ENCODE assay signal across 8 mouse cellular contexts in the genomic region with DNA sequence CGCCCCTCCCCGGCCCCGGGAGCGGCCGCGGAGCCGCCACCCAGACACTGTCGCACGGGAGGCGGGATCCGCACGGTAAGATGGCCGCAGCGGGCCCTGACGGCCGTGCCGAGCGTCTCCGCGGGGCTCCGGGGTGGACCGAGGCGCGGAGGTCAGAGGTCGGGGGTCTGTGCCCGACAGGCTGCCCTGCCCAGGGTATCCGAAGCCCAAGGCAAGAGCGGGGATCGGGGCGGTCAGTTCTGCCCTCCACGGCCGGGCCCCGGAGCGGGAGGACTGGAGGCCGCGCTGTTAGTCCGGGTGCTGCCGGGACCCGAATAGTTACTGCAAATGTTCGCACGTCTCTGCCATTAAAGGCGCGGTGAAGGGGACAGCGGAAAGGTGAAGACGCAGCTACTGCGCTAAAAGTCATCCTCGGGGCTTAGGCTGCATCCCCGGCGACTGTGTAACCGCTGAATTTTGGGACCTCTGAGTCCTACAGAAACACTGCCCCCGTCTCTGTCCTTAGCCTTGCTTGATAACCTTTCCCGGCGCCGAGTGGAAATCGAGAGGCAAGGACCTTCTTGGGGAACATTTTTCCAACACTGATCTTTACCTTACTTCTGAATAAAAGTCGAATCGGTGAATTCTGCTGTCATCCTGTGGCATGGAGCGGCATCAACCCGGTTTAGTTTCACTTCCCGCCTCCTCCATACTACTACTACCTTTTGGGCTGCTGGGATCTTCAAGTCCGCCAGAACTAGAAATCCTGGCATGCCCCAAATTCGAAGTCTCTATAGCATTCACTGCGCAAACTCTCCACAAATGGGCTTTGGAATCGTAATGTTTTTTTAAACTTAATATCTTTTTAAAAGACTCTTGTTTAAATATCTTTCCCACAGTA. TPM values are rescaled to one million over a fixed set of nuclear protein-coding genes. Genes with fewer than 3 reads are reported as not detected.
DNase-seq lines count a peak whose midpoint lies in the region; ATAC-seq and TF ChIP-seq lines count a peak whose summit lies in the region.

No protein-coding gene starts in this region.

- H3K27ac ChIP-seq in heart, adult 2 months: peak overlapping the region; percentile 95
- H3K27ac ChIP-seq in embryonic facial prominence, embryonic 13.5 days: peak overlapping the region; percentile 85
- H3K27ac ChIP-seq in limb, embryonic 10.5 days: peak overlapping the region; percentile 96
- H3K27ac ChIP-seq in neural tube, embryonic 15.5 days (replicated peaks): peak overlapping the region; percentile 82

- H3K4me2 ChIP-seq in embryonic facial prominence, embryonic 13.5 days: peak overlapping the region; percentile 76
- H3K4me2 ChIP-seq in neural tube, embryonic 15.5 days: peak overlapping the region; percentile 76

- TF ChIP-seq EP300 in heart, adult 2 months (IDR thresholded peaks at IDR 0.05; ENCODE audit: insufficient read depth, low read depth, low read length): no peak

- WGBS in heart, adult 2 months: 2% methylated on average over 64 of the region's 64 CpGs
- WGBS in embryonic facial prominence, embryonic 13.5 days: 2% methylated on average over 63 of the region's 64 CpGs
- 2% methylated on average over 64 of the region's 64 CpGs for WGBS in limb, embryonic 10.5 days
- 2% methylated on average over 61 of the region's 64 CpGs for WGBS in neural tube, embryonic 15.5 days

- 0 out of 2 replicates have a peak, but pooled peaks have one; percentile 10 for ATAC-seq in embryonic facial prominence, embryonic 13.5 days (ENCODE audit: insufficient number of reproducible peaks, insufficient read depth, low FRiP score, low TSS enrichment, low read depth)
- ATAC-seq in neural tube, embryonic 15.5 days (ENCODE audit: low FRiP score): no peak; the same call in 1 of the 2 replicates

- DNase-seq in heart, adult 2 months: no peak
- no peak for DNase-seq in heart, postnatal 14 days
- peak; percentile 45 for DNase-seq in CD4-positive helper T cell, adult 2 months (ENCODE audit: low read depth, low spot score)
- no peak for DNase-seq in limb, embryonic 10.5 days (ENCODE audit: low spot score)
- DNase-seq in cerebellum, postnatal 36 days: no peak
- DNase-seq in left cerebral cortex, postnatal 25 days (ENCODE audit: low spot score in 2 of 2): no peak

- peak overlapping the region; percentile 89 for H3K4me3 ChIP-seq in heart, adult 2 months
- peak overlapping the region; percentile 96 for H3K4me3 ChIP-seq in embryonic facial prominence, embryonic 13.5 days
- peak overlapping the region; percentile 96 for H3K4me3 ChIP-seq in limb, embryonic 10.5 days
- H3K4me3 ChIP-seq in neural tube, embryonic 15.5 days (replicated peaks): peak overlapping the region; percentile 96

- TF ChIP-seq CTCF in heart, adult 2 months (IDR thresholded peaks at IDR 0.05): 0 out of 2 replicates have a peak, but pooled peaks have one; percentile 4

- H3K9me3 ChIP-seq in embryonic facial prominence, embryonic 13.5 days: no peaks in the 10 kb centered on the region
- H3K9me3 ChIP-seq in limb, embryonic 10.5 days (replicated peaks): no peaks in the 10 kb centered on the region
- no peaks in the 10 kb centered on the region for H3K9me3 ChIP-seq in neural tube, embryonic 15.5 days (replicated peaks)

- peaks cover 12% of the 10 kb centered on the region for H3K79me2 ChIP-seq in heart, adult 2 months (replicated peaks; ENCODE audit: control insufficient read depth, insufficient read depth, low read length)

- no peaks in the 10 kb centered on the region for H3K27me3 ChIP-seq in heart, adult 2 months (ENCODE audit: control insufficient read depth, insufficient read depth, low read length)
- no peaks in the 10 kb centered on the region for H3K27me3 ChIP-seq in embryonic facial prominence, embryonic 13.5 days
- H3K27me3 ChIP-seq in limb, embryonic 10.5 days (ENCODE audit: low read depth, poor library complexity, severe bottlenecking): no peaks in the 10 kb centered on the region
- no peaks in the 10 kb centered on the region for H3K27me3 ChIP-seq in neural tube, embryonic 15.5 days (replicated peaks)

- no peak for TF ChIP-seq POLR2A in heart, adult 2 months (IDR thresholded peaks at IDR 0.05; ENCODE audit: insufficient read depth, low read depth, low read length)

- H3K9ac ChIP-seq in heart, adult 2 months (ENCODE audit: low read depth, low read length): peak overlapping the region; percentile 90
- peak overlapping the region; percentile 100 for H3K9ac ChIP-seq in embryonic facial prominence, embryonic 13.5 days
- peak overlapping the region; percentile 97 for H3K9ac ChIP-seq in neural tube, embryonic 15.5 days (replicated peaks)

- peaks cover 18% of the 10 kb centered on the region for H3K36me3 ChIP-seq in heart, adult 2 months (ENCODE audit: control insufficient read depth, insufficient read depth, low read length)
- H3K36me3 ChIP-seq in embryonic facial prominence, embryonic 13.5 days: peaks cover 19% of the 10 kb centered on the region
- H3K36me3 ChIP-seq in limb, embryonic 10.5 days: peaks cover 48% of the 10 kb centered on the region
- H3K36me3 ChIP-seq in neural tube, embryonic 15.5 days: peaks cover 10% of the 10 kb centered on the region

- peaks cover 9% of the 10 kb centered on the region for H3K4me1 ChIP-seq in heart, adult 2 months (ENCODE audit: control insufficient read depth, insufficient read depth, low read length)
- H3K4me1 ChIP-seq in embryonic facial prominence, embryonic 13.5 days: peaks cover 17% of the 10 kb centered on the region
- H3K4me1 ChIP-seq in limb, embryonic 10.5 days: peaks cover 20% of the 10 kb centered on the region
- H3K4me1 ChIP-seq in neural tube, embryonic 15.5 days: peaks cover 42% of the 10 kb centered on the region

- intact Hi-C loops in heart, adult 2 months (cut with DNase I): loop anchor here (5.0 kb wide), 1 partner anchor 33 kb away; no protein-coding TSS in a partner anchor
- intact Hi-C loops in heart, postnatal 14 days (cut with DNase I): loop anchor here (2.0 kb wide), 1 partner anchor 32 kb away; no protein-coding TSS in a partner anchor
- intact Hi-C loops in left cerebral cortex, postnatal 25 days (cut with DNase I): loop anchor here (1.0 to 5.0 kb wide), 3 partner anchors 8 to 538 kb away; partner anchors contain the start of gene Adrm1

RNA-seq across cellular contexts. Expression of gene Gid8, which starts 0.6 kb away (rescaled TPM):
- total RNA-seq in heart, adult 2 months (2021): 10 to 100 TPM; 59.3 to 61.3 TPM
- 38.9 and 70.7 TPM in 2 replicates for polyA plus RNA-seq in heart, adult 2 months (2012; rRNA removed)
- 10 to 100 TPM; 64.7 to 69.6 TPM for total RNA-seq in heart, postnatal 14 days (2021)
- polyA plus RNA-seq in embryonic facial prominence, embryonic 13.5 days (2015; fragmentation: Nextera tagmentation; extraction: Ambion mirVana): 62.8 and 66.5 TPM in 2 replicates
- 44.8 and 53.4 TPM in 2 replicates for polyA plus RNA-seq in limb, embryonic 10.5 days (2016; fragmentation: Nextera tagmentation; extraction: Ambion mirVana)
- polyA plus RNA-seq in neural tube, embryonic 15.5 days (2015; fragmentation: Nextera tagmentation; extraction: Ambion mirVana): 54.9 and 57.5 TPM in 2 replicates
- 10 to 100 TPM; 62.4 to 64.9 TPM for total RNA-seq in left cerebral cortex, postnatal 25 days (2021)

RNA-seq across cellular contexts. Expression of gene Dido1, which starts 0.7 kb away (rescaled TPM):
- 10 to 100 TPM; 30.7 to 30.8 TPM for total RNA-seq in heart, adult 2 months (2021)
- polyA plus RNA-seq in heart, adult 2 months (2012; rRNA removed): 8.6 and 13.8 TPM in 2 replicates
- 10 to 100 TPM; 39.0 to 39.7 TPM for total RNA-seq in heart, postnatal 14 days (2021)
- 36.3 and 36.5 TPM in 2 replicates for polyA plus RNA-seq in embryonic facial prominence, embryonic 13.5 days (2015; fragmentation: Nextera tagmentation; extraction: Ambion mirVana)
- polyA plus RNA-seq in limb, embryonic 10.5 days (2016; fragmentation: Nextera tagmentation; extraction: Ambion mirVana): 33.7 and 40.0 TPM in 2 replicates
- 21.4 and 23.1 TPM in 2 replicates for polyA plus RNA-seq in neural tube, embryonic 15.5 days (2015; fragmentation: Nextera tagmentation; extraction: Ambion mirVana)
- total RNA-seq in left cerebral cortex, postnatal 25 days (2021): 10 to 100 TPM; 54.3 to 55.6 TPM

RNA-seq across cellular contexts. Expression of gene Slc17a9, which starts 14.5 kb away (rescaled TPM):
- under 1 TPM; 0.42 to 0.43 TPM for total RNA-seq in heart, adult 2 months (2021)
- 2.4 and 2.6 TPM in 2 replicates for polyA plus RNA-seq in heart, adult 2 months (2012; rRNA removed)
- under 1 TPM; 0.34 to 0.57 TPM for total RNA-seq in heart, postnatal 14 days (2021)
- 0.70 and 1.4 TPM in 2 replicates for polyA plus RNA-seq in embryonic facial prominence, embryonic 13.5 days (2015; fragmentation: Nextera tagmentation; extraction: Ambion mirVana)
- 0.38 and 0.73 TPM in 2 replicates for polyA plus RNA-seq in limb, embryonic 10.5 days (2016; fragmentation: Nextera tagmentation; extraction: Ambion mirVana)
- 0.31 and 1.4 TPM in 2 replicates for polyA plus RNA-seq in neural tube, embryonic 15.5 days (2015; fragmentation: Nextera tagmentation; extraction: Ambion mirVana)
- under 1 TPM; 0.30 to 0.53 TPM for total RNA-seq in left cerebral cortex, postnatal 25 days (2021)
